Mouse (Mus musculus) C3H10T1/2 (cell line): ENCODE data around the gene Gm49384. TPM values are rescaled to one million over a fixed set of nuclear protein-coding genes. Genes with fewer than 3 reads are reported as not detected.

Experiments
- polyA plus RNA-seq, 2 experiments: library from polyadenylated mRNA; unstranded; fragments of >200 nt; fragmentation: generic; extraction: Trizol; gene quantifications; one replicate each; pipeline ENCODE4 v1.2.1; 2012; ENCODE audit warnings: missing spikeins in 2 of 2

Gm49384 gene
- 1 to 10 TPM; 3.1 to 5.5 TPM for polyA plus RNA-seq

GRCm38 (mm10) chr12:69204052-69204833, at the start of gene Gm49384:
Gm49384 (minus strand) TSS chr12:69204267.

GRCm38 (mm10) chr12:69240876-69241275, 36.8 kb upstream of the Gm49384 start, which contains the start of gene Klhdc1:
Klhdc1 (plus strand) TSS chr12:69241176.

GRCm38 (mm10) chr12:69227776-69228466, 23.9 kb upstream of the Gm49384 start, which contains the start of gene Pole2:
Pole2 (minus strand) TSS chr12:69228195.

GRCm38 (mm10) chr12:69198164-69198535, 5.9 kb downstream of the Gm49384 start, which contains the start of gene Dnaaf2:
Dnaaf2 (minus strand) TSS chr12:69198429.

GRCm38 (mm10) chr12:69196444-69197377, 7.4 kb downstream of the Gm49384 start, which contains the start of gene Gm49383:
Gm49383 (minus strand) TSS chr12:69197104.

GRCm38 (mm10) chr12:69183583-69184308, 20.3 kb downstream of the Gm49384 start, which contains the start of the genes Rpl36al and Mgat2:
Rpl36al (minus strand) TSS chr12:69184083.
Mgat2 (plus strand) TSS chr12:69184157.

GRCm38 (mm10) chr12:69168461-69169106, 35.5 kb downstream of the Gm49384 start, which contains the start of gene Lrr1:
Lrr1 (plus strand) TSS chr12:69168814.

GRCm38 (mm10) chr12:69158765-69159577, 45.1 kb downstream of the Gm49384 start, which contains the start of gene Rps29:
Rps29 (minus strand) TSS chr12:69159186.

Other genes with a start within 250 kb of the Gm49384 start
- 1,000 to 10,000 TPM; 5,905 to 9,496 TPM for gene Rps29, start 45.1 kb downstream of the Gm49384 start, polyA plus RNA-seq
- 1 to 10 TPM; 5.6 to 8.9 TPM for gene Lrr1, start 35.5 kb downstream of the Gm49384 start, polyA plus RNA-seq
- 100 to 1,000 TPM; 638 to 657 TPM for gene Rpl36al, start 20.2 kb downstream of the Gm49384 start, polyA plus RNA-seq
- 10 to 100 TPM in 1 of 2 experiments, 1 to 10 TPM in 1; 5.5 to 20.9 TPM for gene Mgat2, start 20.1 kb downstream of the Gm49384 start, polyA plus RNA-seq
- 1 to 10 TPM; 1.0 to 1.2 TPM for gene Gm49383, start 7.2 kb downstream of the Gm49384 start, polyA plus RNA-seq
- gene Dnaaf2, start 5.8 kb downstream of the Gm49384 start, polyA plus RNA-seq: 1 to 10 TPM; 2.8 to 3.5 TPM
- gene Pole2, start 23.9 kb upstream of the Gm49384 start, polyA plus RNA-seq: 1 to 10 TPM; 4.1 to 6.2 TPM
- gene Klhdc1, start 36.9 kb upstream of the Gm49384 start, polyA plus RNA-seq: 1 to 10 TPM in 1 of 2 experiments, under 1 TPM in 1; 0.68 to 5.9 TPM
- 10 to 100 TPM; 16.4 to 49.1 TPM for gene Klhdc2, start 92.4 kb upstream of the Gm49384 start, polyA plus RNA-seq
- 1 to 10 TPM; 1.1 to 5.3 TPM for gene Nemf, start 152.9 kb upstream of the Gm49384 start, polyA plus RNA-seq
- gene Arf6, start 167.9 kb upstream of the Gm49384 start, polyA plus RNA-seq: 10 to 100 TPM; 59.3 to 61.1 TPM
- 1 to 10 TPM; 1.3 to 3.4 TPM for gene Gm9887, start 168.2 kb upstream of the Gm49384 start, polyA plus RNA-seq